Mouse (Mus musculus): ENCODE data around the gene Olfr549.

GRCm38 (mm10) chr7:102566219-102566618 is 16.5 kb downstream of the Olfr549 start:
- TF ChIP-seq CTCF (IDR thresholded peaks at IDR 0.05; ENCODE audit: low read depth, low read length) (no peak), POLR2A (IDR thresholded peaks at IDR 0.05; ENCODE audit: borderline replicate concordance, low read depth, low read length) (no peak)
